10 mouse cellular contexts compared by ENCODE assay signal in genomic region chr19:46447911-46448310, GRCm38 (mm10). TPM values are rescaled to one million over a fixed set of nuclear protein-coding genes. Genes with fewer than 3 reads are reported as not detected.
DNase-seq lines count a peak whose midpoint lies in the region; ATAC-seq and TF ChIP-seq lines count a peak whose summit lies in the region.
"Had no signal": no experiment of that assay in that cellular context is flagged by ENCODE, and none has a peak within 500 bp of the region (broad histone marks: within the 10 kb centered on the region; RNA-seq: fewer than 3 reads in every experiment).

No protein-coding gene starts in this region.

- H3K4me3 ChIP-seq in lung, embryonic 14.5 days (ENCODE audit: low read depth, low read length) = no peak overlapping the region
- H3K4me3 ChIP-seq in embryonic facial prominence, embryonic 13.5 days = no peak overlapping the region

- no peak for TF ChIP-seq CTCF in lung, embryonic 14.5 days (IDR thresholded peaks at IDR 0.05; ENCODE audit: low read depth)

- whole genome bisulfite sequencing in lung, embryonic 14.5 days = 10% methylated on average over 6 of the region's 6 CpGs
- WGBS in embryonic facial prominence, embryonic 13.5 days = 16% methylated on average over 6 of the region's 6 CpGs

- peak overlapping the region; percentile 18; the same call in 1 of the 2 replicates for H3K4me2 ChIP-seq in lung, embryonic 14.5 days
- peak overlapping the region; percentile 39 for H3K4me2 ChIP-seq in embryonic facial prominence, embryonic 13.5 days

- no peak overlapping the region for H3K9ac ChIP-seq in lung, embryonic 14.5 days
- H3K9ac ChIP-seq in embryonic facial prominence, embryonic 13.5 days = peak overlapping the region; percentile 49; the same call in 1 of the 2 replicates

- H3K4me1 ChIP-seq in lung, embryonic 14.5 days (ENCODE audit: insufficient read depth) = peaks cover 15% of the 10 kb centered on the region
- H3K4me1 ChIP-seq in embryonic facial prominence, embryonic 13.5 days = peaks cover 58% of the 10 kb centered on the region

- ATAC-seq in frontal cortex, adult (ENCODE audit: low TSS enrichment) = 0 out of 2 replicates have a peak, but pooled peaks have one; percentile 28
- peak; percentile 38 for ATAC-seq in lung, embryonic 14.5 days (ENCODE audit: insufficient read depth)
- ATAC-seq in embryonic facial prominence, embryonic 13.5 days (ENCODE audit: insufficient number of reproducible peaks, insufficient read depth, low FRiP score, low TSS enrichment, low read depth) = peak; percentile 56; the same call in 1 of the 2 replicates

- DNase-seq in frontal cortex, adult 2 months (ENCODE audit: extremely low spot score in 1 of 2, low spot score in 1 of 2) = no peak
- DNase-seq in lung, embryonic 14.5 days = peak; percentile 60
- DNase-seq in lung, postnatal 14 days = no peak
- peak; percentile 61 for DNase-seq in lung, postnatal 10 days
- DNase-seq in spleen, adult 18-20 months = no peak
- no peak for DNase-seq in layer of hippocampus, postnatal 10 days (ENCODE audit: low spot score in 2 of 2)
- DNase-seq: layer of hippocampus, postnatal 36 days had no signal

- no peaks in the 10 kb centered on the region for H3K9me3 ChIP-seq in lung, embryonic 14.5 days (ENCODE audit: low read depth, low read length)
- H3K9me3 ChIP-seq in embryonic facial prominence, embryonic 13.5 days = no peaks in the 10 kb centered on the region

- H3K27me3 ChIP-seq in lung, embryonic 14.5 days (ENCODE audit: insufficient read depth, low read length) = no peaks in the 10 kb centered on the region
- no peaks in the 10 kb centered on the region for H3K27me3 ChIP-seq in embryonic facial prominence, embryonic 13.5 days

- H3K27ac ChIP-seq in lung, embryonic 14.5 days (ENCODE audit: low read depth) = peak overlapping the region; percentile 63; the same call in 1 of the 2 replicates
- peak overlapping the region; percentile 85 for H3K27ac ChIP-seq in embryonic facial prominence, embryonic 13.5 days
- H3K27ac ChIP-seq: macrophage had no signal

- peaks cover 16% of the 10 kb centered on the region; the same call in 1 of the 2 replicates for H3K36me3 ChIP-seq in lung, embryonic 14.5 days (ENCODE audit: insufficient read depth)
- peaks cover 19% of the 10 kb centered on the region for H3K36me3 ChIP-seq in embryonic facial prominence, embryonic 13.5 days

RNA-seq across cellular contexts. Expression of gene Sufu, which starts 51.2 kb away (rescaled TPM):
- 10.5 and 12.4 TPM in 2 replicates for polyA plus RNA-seq in frontal cortex, adult 2 months (2012; rRNA removed)
- 41.3 and 47.5 TPM in 2 replicates for polyA plus RNA-seq in lung, embryonic 14.5 days (2014; fragmentation: Nextera tagmentation; extraction: Ambion mirVana)
- 38.5 and 39.3 TPM in 2 replicates for polyA plus RNA-seq in embryonic facial prominence, embryonic 13.5 days (2015; fragmentation: Nextera tagmentation; extraction: Ambion mirVana)
- 10 to 100 TPM; 20.8 to 21.9 TPM for total RNA-seq in layer of hippocampus, postnatal 10 days (2021)

RNA-seq across cellular contexts. Expression of gene Actr1a, which starts 52.4 kb away (rescaled TPM):
- polyA plus RNA-seq in frontal cortex, adult 2 months (2012; rRNA removed) = 173 and 175 TPM in 2 replicates
- 148 and 149 TPM in 2 replicates for polyA plus RNA-seq in lung, embryonic 14.5 days (2014; fragmentation: Nextera tagmentation; extraction: Ambion mirVana)
- 139 and 160 TPM in 2 replicates for polyA plus RNA-seq in embryonic facial prominence, embryonic 13.5 days (2015; fragmentation: Nextera tagmentation; extraction: Ambion mirVana)
- 100 to 1,000 TPM; 233 to 238 TPM for total RNA-seq in layer of hippocampus, postnatal 10 days (2021)

RNA-seq across cellular contexts. Expression of gene Trim8, which starts 53.6 kb away (rescaled TPM):
- polyA plus RNA-seq in frontal cortex, adult 2 months (2012; rRNA removed) = 58.6 and 60.6 TPM in 2 replicates
- polyA plus RNA-seq in lung, embryonic 14.5 days (2014; fragmentation: Nextera tagmentation; extraction: Ambion mirVana) = 28.3 and 31.0 TPM in 2 replicates
- polyA plus RNA-seq in embryonic facial prominence, embryonic 13.5 days (2015; fragmentation: Nextera tagmentation; extraction: Ambion mirVana) = 16.7 and 17.6 TPM in 2 replicates
- 100 to 1,000 TPM; 108 to 111 TPM for total RNA-seq in layer of hippocampus, postnatal 10 days (2021)

Comparison
In these comparisons a context has a peak if more than half of its experiments do, and no peak if none do; other contexts are left out.
1. DNase-seq: peak in lung, embryonic 14.5 days (single experiment) and lung, postnatal 10 days (single experiment); none in frontal cortex, adult 2 months (0 of 2), lung, postnatal 14 days (single experiment), spleen, adult 18-20 months (0 of 2) and layer of hippocampus, postnatal 10 days (0 of 2).
2. Peak in every context shown above with its lines, with median percentiles within 50 percentile points of each other: ATAC-seq.